Mouse (Mus musculus): ENCODE results near the gene Nod1.

The Nod1 gene

GRCm38 (mm10) chr6:54972111-54972928 lies at the start of gene Nod1:
Gene Nod1 (minus strand): TSS chr6:54972612.
- peak; percentile 22 for DNase-seq (ENCODE audit: low read depth, low spot score)

GRCm38 (mm10) chr6:55021806-55022205 lies 49.4 kb upstream of the Nod1 start:
- peak; percentile 55 for DNase-seq (ENCODE audit: low read depth, low spot score)

GRCm38 (mm10) chr6:55018417-55018816 lies 46.0 kb upstream of the Nod1 start:
- DNase-seq (ENCODE audit: low read depth, low spot score): peak; percentile 80

DNA sequence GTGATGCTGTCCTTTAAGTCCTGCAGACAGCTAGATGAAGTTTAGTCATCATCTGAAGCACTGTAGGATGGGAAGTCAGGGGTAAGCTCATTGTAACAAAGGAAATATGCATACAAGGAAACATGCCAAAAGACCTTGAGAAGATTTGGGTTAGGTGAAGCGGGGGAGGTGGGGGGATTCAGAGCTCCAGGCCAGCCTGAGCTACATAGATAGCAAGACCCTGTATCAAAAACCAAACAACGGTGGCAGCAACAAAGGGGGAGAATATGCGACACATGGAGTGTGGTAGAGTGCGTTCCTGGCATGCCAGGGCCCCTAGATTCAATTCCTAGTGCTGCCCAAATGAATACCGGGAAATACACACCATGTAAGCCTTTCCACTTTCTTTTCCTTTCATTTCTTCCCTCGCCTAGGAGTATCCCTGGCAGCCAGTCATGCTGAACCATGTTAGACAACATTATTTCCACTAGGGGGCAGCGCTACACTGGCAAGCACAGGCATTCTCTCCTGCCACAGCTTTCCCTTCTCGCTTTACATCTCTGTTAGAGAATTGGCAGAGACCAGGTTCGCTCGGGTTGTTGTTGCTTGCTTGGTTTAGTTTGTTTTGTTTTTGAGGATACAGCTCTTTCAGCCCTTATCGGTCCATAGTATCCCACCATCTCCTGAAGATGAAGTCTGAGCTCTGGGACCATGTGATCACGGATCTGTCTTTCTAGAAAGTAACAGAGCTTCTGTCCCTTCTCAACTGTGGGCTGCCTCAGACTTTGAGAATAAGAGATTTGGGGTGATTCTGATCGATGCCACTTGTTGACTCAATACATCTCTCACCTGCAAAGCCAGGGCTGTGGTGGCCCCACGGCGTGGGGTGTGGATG lies 44.5 kb upstream of the Nod1 start:
- DNase-seq (ENCODE audit: low read depth, low spot score): peak; percentile 88

GRCm38 (mm10) chr6:55016236-55016635 lies 43.8 kb upstream of the Nod1 start:
- peak; percentile 83 for DNase-seq (ENCODE audit: low read depth, low spot score)

DNA sequence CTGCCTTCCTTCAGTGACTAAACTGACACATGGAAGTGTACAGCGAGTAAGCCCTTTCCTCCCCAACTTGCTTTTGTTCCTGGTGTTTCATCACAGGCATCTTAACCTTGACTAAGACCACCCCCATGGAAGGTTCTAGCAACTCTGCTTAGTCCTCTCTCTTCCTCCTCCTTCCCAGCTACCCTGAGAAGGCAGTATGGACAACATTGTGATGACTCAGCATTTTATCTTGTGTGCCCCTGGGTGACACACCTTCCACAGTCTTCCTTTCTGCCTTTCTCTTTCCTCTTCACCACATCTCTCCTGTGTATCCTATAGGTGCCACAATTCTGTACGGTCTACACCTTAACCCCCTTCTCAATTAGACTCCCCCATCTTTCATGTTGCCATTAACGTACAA lies 41.8 kb upstream of the Nod1 start:
- DNase-seq (ENCODE audit: low read depth, low spot score): no peak

GRCm38 (mm10) chr6:55012516-55012915 lies 40.1 kb upstream of the Nod1 start:
- no peak for DNase-seq (ENCODE audit: low read depth, low spot score)

- no peak for DNase-seq (ENCODE audit: low read depth, low spot score)
Observed at GRCm38 (mm10) chr6:55010330-55011091, 38.1 kb upstream of the Nod1 start.

- DNase-seq (ENCODE audit: low read depth, low spot score): peak; percentile 20
Observed at GRCm38 (mm10) chr6:55009391-55010230, 37.2 kb upstream of the Nod1 start.

- DNase-seq (ENCODE audit: low read depth, low spot score): no peak
Observed at GRCm38 (mm10) chr6:55008401-55008800, 36.0 kb upstream of the Nod1 start.

DNA sequence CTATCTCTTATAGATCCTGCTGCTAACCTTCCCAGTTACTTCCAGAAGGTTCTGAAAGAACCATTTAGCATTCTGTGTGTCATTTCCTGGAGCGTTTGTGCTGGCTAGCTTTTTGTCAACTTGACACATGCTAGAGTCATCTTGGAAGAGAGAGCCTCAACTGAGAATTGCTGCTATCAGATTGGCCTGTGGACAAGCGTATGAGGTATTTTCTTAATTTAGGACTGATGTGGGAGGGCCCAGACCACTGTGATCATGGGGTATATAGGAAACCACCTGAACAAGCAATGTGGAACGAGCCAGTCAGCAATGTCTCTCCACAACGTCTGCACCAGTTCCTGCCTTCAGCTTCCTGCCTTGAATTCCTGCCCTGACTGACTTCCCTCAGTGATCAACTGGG lies 31.1 kb upstream of the Nod1 start:
- no peak for DNase-seq (ENCODE audit: low read depth, low spot score)

DNA sequence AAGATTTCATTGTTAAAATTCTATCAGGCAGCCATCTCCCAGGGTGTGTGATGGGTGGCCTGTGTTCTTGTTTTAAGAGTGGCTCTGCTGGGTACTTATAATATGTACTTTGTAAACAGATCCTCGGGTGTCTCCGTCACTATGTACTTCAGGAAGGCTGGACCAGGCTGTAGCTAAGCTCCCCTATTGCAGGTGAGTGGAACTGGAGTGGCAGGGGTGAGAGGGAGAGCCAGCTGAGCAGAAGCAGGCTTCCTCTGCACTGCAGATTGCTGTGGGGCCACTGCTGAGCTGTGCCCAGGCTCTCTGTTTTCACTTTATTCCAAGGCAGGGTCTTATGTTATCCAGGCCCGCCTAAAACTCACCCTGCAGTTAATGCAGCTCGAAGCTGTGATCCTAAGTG lies 30.0 kb upstream of the Nod1 start:
- DNase-seq (ENCODE audit: low read depth, low spot score): no peak

- no peak for DNase-seq (ENCODE audit: low read depth, low spot score)
Observed at GRCm38 (mm10) chr6:55001320-55001719, 28.9 kb upstream of the Nod1 start.

GRCm38 (mm10) chr6:54997726-54998125 lies 25.3 kb upstream of the Nod1 start:
- DNase-seq (ENCODE audit: low read depth, low spot score): no peak

DNA sequence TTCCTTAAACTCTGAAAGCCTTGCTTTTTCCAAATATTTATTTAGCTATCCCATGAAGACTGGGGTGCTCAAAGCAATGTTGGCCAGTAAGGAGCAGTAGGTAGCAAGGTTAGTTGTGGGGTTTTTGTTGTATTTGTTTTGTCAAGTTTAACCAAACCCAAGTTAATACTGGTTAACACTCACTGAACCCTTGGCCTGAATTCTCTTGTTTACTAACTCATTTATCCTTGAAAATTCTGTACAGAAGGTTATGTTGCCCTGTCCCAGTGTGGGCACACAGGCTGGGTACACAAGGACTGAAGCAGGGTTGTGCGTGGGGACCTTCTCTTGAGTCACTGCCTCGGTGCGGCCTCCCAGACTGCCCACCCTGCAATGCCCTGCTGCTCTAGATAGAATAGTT lies 23.9 kb upstream of the Nod1 start:
- DNase-seq (ENCODE audit: low read depth, low spot score): no peak

DNA sequence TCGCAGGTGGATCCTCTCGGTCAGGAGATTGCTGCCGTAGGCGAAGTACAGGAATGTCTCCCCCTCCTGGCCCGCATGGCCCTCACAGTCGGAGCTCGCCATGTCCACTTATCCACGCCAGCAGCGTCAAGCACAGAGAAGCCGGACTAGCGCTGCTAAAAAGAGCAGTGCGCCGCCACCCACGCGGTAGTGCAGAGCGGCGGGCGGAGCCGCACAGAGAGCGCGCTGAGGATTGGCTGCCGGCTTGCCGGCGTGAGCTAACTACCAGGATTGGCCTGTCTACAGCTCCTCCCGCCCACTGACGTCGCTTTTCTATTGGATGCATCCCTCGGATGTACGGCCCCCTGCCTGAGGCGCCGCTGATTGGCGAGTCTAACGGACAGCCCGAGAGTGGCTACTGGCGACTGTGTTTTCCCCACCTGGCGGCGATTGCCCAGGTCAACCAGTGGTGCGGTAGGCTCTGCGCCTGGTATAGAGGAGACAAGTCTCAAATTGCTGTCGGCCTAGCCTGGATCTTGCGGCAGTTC lies 20.4 kb upstream of the Nod1 start, which contains the start of gene Ggct:
Gene Ggct, minus strand, starts transcription at position 217 of the 527 bp plus-strand sequence.
- peak; percentile 96 for DNase-seq (ENCODE audit: low read depth, low spot score)

GRCm38 (mm10) chr6:54992141-54992540 lies 19.7 kb upstream of the Nod1 start:
- DNase-seq (ENCODE audit: low read depth, low spot score): no peak

DNA sequence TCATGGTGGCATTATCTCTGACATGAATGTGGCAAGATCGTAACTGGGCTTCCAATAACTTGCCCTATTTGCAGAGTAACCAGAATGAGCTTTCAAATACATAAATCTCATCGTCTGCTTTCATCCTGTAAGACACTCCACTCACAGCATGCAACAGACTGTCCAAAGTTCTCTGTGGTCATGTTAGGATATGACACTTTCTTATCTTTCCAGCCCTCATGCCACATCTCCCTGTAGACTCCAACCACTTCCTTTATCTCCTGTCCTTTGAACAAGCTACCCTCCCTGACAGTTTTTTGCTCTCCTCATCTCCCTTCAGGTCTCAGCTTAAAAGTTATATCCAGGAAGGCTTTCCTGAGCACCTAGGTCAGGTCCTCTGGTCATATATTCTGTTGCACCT lies 18.8 kb upstream of the Nod1 start:
- DNase-seq (ENCODE audit: low read depth, low spot score): no peak

GRCm38 (mm10) chr6:54988141-54988540 lies 15.7 kb upstream of the Nod1 start:
- DNase-seq (ENCODE audit: low read depth, low spot score): no peak

GRCm38 (mm10) chr6:54984096-54984495 lies 11.7 kb upstream of the Nod1 start:
- no peak for DNase-seq (ENCODE audit: low read depth, low spot score)
